Mouse (Mus musculus): ENCODE results near the gene Snx22.

GRCm38 (mm10) chr9:66114341-66114740, 44.8 kb upstream of the Snx22 start:
- TF ChIP-seq CTCF (IDR thresholded peaks at IDR 0.05; ENCODE audit: borderline replicate concordance, control insufficient read depth, extremely low read depth, insufficient read depth, low read length, poor library complexity) (no peak), POLR2A (IDR thresholded peaks at IDR 0.05; ENCODE audit: control insufficient read depth, extremely low read depth, insufficient read depth, low read length, poor library complexity) (no peak)

Data from thymus, adult 2 months (tissue).